Mouse (Mus musculus): ENCODE measurements at regions not wholly inside any gene's neighbourhood (a gene's known extent, or its start where the extent isn't known, plus 50 kb on each side); places are given as distances from the start of the nearest gene placed in this dataset.

- H3K27me3 ChIP-seq, result peaks cover 41% of the 10 kb centered on the region
- peaks cover 31% of the 10 kb centered on the region for H3K4me1 ChIP-seq (replicated peaks)
- no peak overlapping the region for H3K4me3 ChIP-seq (replicated peaks)
- ATAC-seq (ENCODE audit: insufficient number of reproducible peaks, insufficient read depth, low FRiP score, low TSS enrichment, low read depth), result no peak
- no peak overlapping the region for H3K9ac ChIP-seq (replicated peaks)
- H3K36me3 ChIP-seq, result no peaks in the 10 kb centered on the region
- no peak overlapping the region for H3K27ac ChIP-seq
- no peaks in the 10 kb centered on the region for H3K9me3 ChIP-seq
- WGBS, result 21% methylated on average over 11 of the region's 11 CpGs
- H3K4me2 ChIP-seq, result no peak overlapping the region
Observed at GRCm38 (mm10) chr7:68440661-68441150, 167.1 kb downstream of the Fam169b start.

GRCm38 (mm10) chr7:68428946-68429345, 155.3 kb downstream of the Fam169b start:
- H3K9me3 ChIP-seq, result no peaks in the 10 kb centered on the region
- H3K4me1 ChIP-seq (replicated peaks), result no peaks in the 10 kb centered on the region
- H3K27me3 ChIP-seq, result peaks cover 25% of the 10 kb centered on the region
- H3K27ac ChIP-seq, result no peak overlapping the region
- WGBS, result 81% methylated on average over 4 of the region's 4 CpGs
- ATAC-seq (ENCODE audit: insufficient number of reproducible peaks, insufficient read depth, low FRiP score, low TSS enrichment, low read depth), result no peak
- no peak overlapping the region for H3K9ac ChIP-seq (replicated peaks)
- H3K36me3 ChIP-seq, result no peaks in the 10 kb centered on the region
- H3K4me3 ChIP-seq (replicated peaks), result no peak overlapping the region
- H3K4me2 ChIP-seq, result no peak overlapping the region

GRCm38 (mm10) chr7:68415890-68416289, 142.3 kb downstream of the Fam169b start:
- ATAC-seq (ENCODE audit: insufficient number of reproducible peaks, insufficient read depth, low FRiP score, low TSS enrichment, low read depth), result no peak
- H3K4me1 ChIP-seq (replicated peaks), result peaks cover 4% of the 10 kb centered on the region
- no peaks in the 10 kb centered on the region for H3K9me3 ChIP-seq
- H3K4me2 ChIP-seq, result no peak overlapping the region
- H3K27me3 ChIP-seq, result peaks cover 12% of the 10 kb centered on the region
- no peak overlapping the region for H3K9ac ChIP-seq (replicated peaks)
- H3K4me3 ChIP-seq (replicated peaks), result no peak overlapping the region
- no peak overlapping the region for H3K27ac ChIP-seq
- 77% methylated on average over 7 of the region's 7 CpGs for WGBS
- no peaks in the 10 kb centered on the region for H3K36me3 ChIP-seq

GRCm38 (mm10) chr7:68412786-68413185, 139.1 kb downstream of the Fam169b start:
- 53% methylated on average over 1 of the region's 1 CpGs for WGBS
- H3K27me3 ChIP-seq, result peaks cover 12% of the 10 kb centered on the region
- H3K9me3 ChIP-seq, result no peaks in the 10 kb centered on the region

More at GRCm38 (mm10) chr7:68412786-68413185, 139.1 kb downstream of the Fam169b start:
- H3K4me1 ChIP-seq (replicated peaks), result peaks cover 20% of the 10 kb centered on the region
- no peak overlapping the region for H3K27ac ChIP-seq
- H3K4me3 ChIP-seq (replicated peaks), result no peak overlapping the region
- ATAC-seq (ENCODE audit: insufficient number of reproducible peaks, insufficient read depth, low FRiP score, low TSS enrichment, low read depth), result peak; percentile 31; the same call in 1 of the 2 replicates
- no peaks in the 10 kb centered on the region for H3K36me3 ChIP-seq
- no peak overlapping the region for H3K4me2 ChIP-seq
- no peak overlapping the region for H3K9ac ChIP-seq (replicated peaks)
